8 mouse cellular contexts compared by ENCODE assay signal in the genomic region with DNA sequence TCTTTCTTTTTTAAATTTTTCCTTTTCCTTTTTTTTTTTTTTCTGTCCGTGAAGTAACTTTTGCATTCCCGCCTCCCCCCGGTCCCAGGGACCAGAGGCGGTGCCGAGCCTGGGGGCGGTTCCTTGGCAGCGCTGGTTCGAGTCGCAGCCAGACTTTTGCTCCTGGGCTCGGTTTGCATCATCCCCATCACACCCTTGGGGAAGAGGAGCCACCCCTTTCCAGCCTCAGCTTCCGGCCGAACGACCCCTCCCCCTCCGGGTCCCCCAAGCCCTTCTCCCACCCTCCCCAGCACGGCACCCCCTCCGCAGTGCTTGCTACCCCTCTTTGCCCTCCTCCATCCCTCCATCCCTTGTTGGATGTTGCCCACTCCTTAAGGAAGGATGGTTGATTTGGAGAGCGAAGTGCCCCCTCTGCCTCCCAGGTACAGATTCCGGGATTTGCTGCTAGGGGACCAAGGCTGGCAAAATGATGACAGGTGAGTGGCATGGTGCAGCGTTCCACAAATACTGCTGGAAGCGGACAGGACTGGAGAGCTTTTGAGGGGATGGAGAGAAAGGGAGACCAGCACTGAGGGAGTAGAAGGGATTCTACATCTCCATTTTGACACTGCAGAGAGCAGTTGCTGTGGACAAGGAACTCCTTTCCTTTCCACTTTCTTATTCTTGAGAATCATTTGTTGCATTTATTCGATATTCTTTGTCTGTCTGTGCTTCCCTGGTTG. TPM values are rescaled to one million over a fixed set of nuclear protein-coding genes. Genes with fewer than 3 reads are reported as not detected.
DNase-seq lines count a peak whose midpoint lies in the region; ATAC-seq and TF ChIP-seq lines count a peak whose summit lies in the region.

A gene (plus strand): TSS at position 283 of the 722 bp plus-strand sequence.

- peak; percentile 67 for ATAC-seq in forebrain, embryonic 11.5 days (replicated peaks; ENCODE audit: low FRiP score)
- peak; percentile 58; the same call in 1 of the 2 replicates for ATAC-seq in heart, embryonic 14.5 days (ENCODE audit: insufficient number of reproducible peaks, insufficient read depth, low FRiP score, low read depth)
- no peak for ATAC-seq in liver, embryonic 13.5 days (ENCODE audit: low read depth)

- H3K9me3 ChIP-seq in forebrain, embryonic 11.5 days (ENCODE audit: control insufficient read depth, low read length): no peaks in the 10 kb centered on the region
- H3K9me3 ChIP-seq in heart, embryonic 14.5 days (ENCODE audit: control insufficient read depth, low read length): no peaks in the 10 kb centered on the region
- H3K9me3 ChIP-seq in liver, embryonic 13.5 days (replicated peaks): no peaks in the 10 kb centered on the region

- TF ChIP-seq POLR2A in cerebellum, adult 2 months (IDR thresholded peaks at IDR 0.05; ENCODE audit: borderline replicate concordance, insufficient read depth, low read length): no peak

- H3K27ac ChIP-seq in cerebellum, adult 2 months (ENCODE audit: insufficient read depth, low read length): no peak within 1 kb of the TSS
- no peak within 1 kb of the TSS for H3K27ac ChIP-seq in forebrain, embryonic 11.5 days (ENCODE audit: low read depth, low read length)
- no peak within 1 kb of the TSS for H3K27ac ChIP-seq in heart, embryonic 14.5 days (replicated peaks in 1 of 2; ENCODE audit: control insufficient read depth in 1 of 2, insufficient read depth in 1 of 2, low read depth in 2 of 2, low read length in 2 of 2)
- no peak within 1 kb of the TSS for H3K27ac ChIP-seq in liver, embryonic 13.5 days

- TF ChIP-seq CTCF in cerebellum, adult 2 months (IDR thresholded peaks at IDR 0.05; ENCODE audit: borderline replicate concordance, insufficient read depth, low read depth, low read length): no peak

- no peaks in the 10 kb centered on the region for H3K4me1 ChIP-seq in cerebellum, adult 2 months (ENCODE audit: control insufficient read depth, insufficient read depth, low read length)
- H3K4me1 ChIP-seq in forebrain, embryonic 11.5 days (replicated peaks; ENCODE audit: control insufficient read depth, insufficient read depth, low read length): no peaks in the 10 kb centered on the region
- H3K4me1 ChIP-seq in heart, embryonic 14.5 days (ENCODE audit: control insufficient read depth in 2 of 2, insufficient read depth in 2 of 2, low read length in 2 of 2): peaks cover 3 to 5% of the 10 kb centered on the region in 2 experiments; a peak in 2 of 4 replicates
- no peaks in the 10 kb centered on the region for H3K4me1 ChIP-seq in liver, embryonic 13.5 days (replicated peaks)

- H3K4me2 ChIP-seq in forebrain, embryonic 11.5 days (ENCODE audit: low read depth, low read length, severe bottlenecking): peak within 1 kb of the TSS; percentile 65
- peak within 1 kb of the TSS; percentile 87 for H3K4me2 ChIP-seq in heart, embryonic 14.5 days (ENCODE audit: low read length)
- H3K4me2 ChIP-seq in liver, embryonic 13.5 days: peak within 1 kb of the TSS; percentile 53

- peak within 1 kb of the TSS; percentile 53 for H3K4me3 ChIP-seq in cerebellum, adult 2 months (replicated peaks; ENCODE audit: insufficient read depth, low read depth, low read length)
- H3K4me3 ChIP-seq in forebrain, embryonic 11.5 days (ENCODE audit: low read depth, low read length): peak within 1 kb of the TSS; percentile 59
- H3K4me3 ChIP-seq in heart, embryonic 14.5 days (ENCODE audit: control insufficient read depth in 1 of 2, insufficient read depth in 1 of 2, low read depth in 1 of 2, low read length in 2 of 2): peak within 1 kb of the TSS; percentile 47 to 54
- peak within 1 kb of the TSS; percentile 41 for H3K4me3 ChIP-seq in liver, embryonic 13.5 days (replicated peaks)

- WGBS in cerebellum, adult 2 months: under 1% methylated on average over 21 of the region's 21 CpGs
- under 1% methylated on average over 21 of the region's 21 CpGs for WGBS in forebrain, embryonic 11.5 days
- WGBS in heart, embryonic 14.5 days: under 1% methylated on average over 21 of the region's 21 CpGs
- 3% methylated on average over 21 of the region's 21 CpGs for WGBS in liver, embryonic 13.5 days (ENCODE audit: insufficient replicate concordance)

- H3K36me3 ChIP-seq in forebrain, embryonic 11.5 days (ENCODE audit: control insufficient read depth, insufficient read depth, low read length): no peaks in the 10 kb centered on the region
- H3K36me3 ChIP-seq in heart, embryonic 14.5 days (ENCODE audit: control insufficient read depth, insufficient read depth, low read length): no peaks in the 10 kb centered on the region
- H3K36me3 ChIP-seq in liver, embryonic 13.5 days: no peaks in the 10 kb centered on the region

- H3K9ac ChIP-seq in forebrain, embryonic 11.5 days (ENCODE audit: low read length): peak within 1 kb of the TSS; percentile 60
- H3K9ac ChIP-seq in heart, embryonic 14.5 days (ENCODE audit: low read length): peak within 1 kb of the TSS; percentile 54
- H3K9ac ChIP-seq in liver, embryonic 13.5 days: no peak within 1 kb of the TSS

- no peak for DNase-seq in cerebellum, adult 2 months
- DNase-seq in cerebellum, adult 9-10 months: no peak
- DNase-seq in forebrain, embryonic 11.5 days (ENCODE audit: low spot score): peak; percentile 74
- DNase-seq in kidney, postnatal 36 days: peak; percentile 14 to 46
- no peak for DNase-seq in liver, embryonic 13.5 days
- peak; percentile 78 for DNase-seq in right cerebral cortex, adult 18-20 months
- DNase-seq in spleen, postnatal 36 days (ENCODE audit: low spot score in 2 of 2): no peak

- H3K27me3 ChIP-seq in cerebellum, adult 2 months (ENCODE audit: control insufficient read depth, insufficient read depth, low read length): no peaks in the 10 kb centered on the region
- no peaks in the 10 kb centered on the region for H3K27me3 ChIP-seq in forebrain, embryonic 11.5 days (ENCODE audit: control insufficient read depth, insufficient read depth, low read length)
- no peaks in the 10 kb centered on the region for H3K27me3 ChIP-seq in heart, embryonic 14.5 days (ENCODE audit: control insufficient read depth, insufficient read depth, low read length)
- no peaks in the 10 kb centered on the region for H3K27me3 ChIP-seq in liver, embryonic 13.5 days

RNA-seq across cellular contexts. Expression of the gene that starts here (rescaled TPM):
- polyA plus RNA-seq in cerebellum, adult 2 months (2012; rRNA removed): 0.60 and 0.72 TPM in 2 replicates
- polyA plus RNA-seq in forebrain, embryonic 11.5 days (2014; fragmentation: Nextera tagmentation; extraction: Ambion mirVana): 1.6 and 2.1 TPM in 2 replicates
- polyA plus RNA-seq in heart, embryonic 14.5 days (2014; fragmentation: Nextera tagmentation; extraction: Ambion mirVana): 0.74 and 1.7 TPM in 2 replicates
- 0.09 TPM in 2 replicates for polyA plus RNA-seq in liver, embryonic 13.5 days (2015; fragmentation: Nextera tagmentation; extraction: Ambion mirVana)

Comparison
In these comparisons a context has a peak if more than half of its experiments do, and no peak if none do; other contexts are left out.
1. DNase-seq: peak in forebrain, embryonic 11.5 days (single experiment), kidney, postnatal 36 days (2 of 2) and right cerebral cortex, adult 18-20 months (single experiment); none in cerebellum, adult 2 months (0 of 2), cerebellum, adult 9-10 months (single experiment), liver, embryonic 13.5 days (single experiment) and spleen, postnatal 36 days (0 of 2).
2. Peak in every context shown above with its lines, with median percentiles within 50 percentile points of each other: H3K4me3 ChIP-seq and H3K4me2 ChIP-seq.